Mouse (Mus musculus): ENCODE measurements around the gene Mrpl43.
A peak's percentile ranks its signal among the peaks of the same experiment; 100 is the strongest.

Gene Mrpl43

DNA sequence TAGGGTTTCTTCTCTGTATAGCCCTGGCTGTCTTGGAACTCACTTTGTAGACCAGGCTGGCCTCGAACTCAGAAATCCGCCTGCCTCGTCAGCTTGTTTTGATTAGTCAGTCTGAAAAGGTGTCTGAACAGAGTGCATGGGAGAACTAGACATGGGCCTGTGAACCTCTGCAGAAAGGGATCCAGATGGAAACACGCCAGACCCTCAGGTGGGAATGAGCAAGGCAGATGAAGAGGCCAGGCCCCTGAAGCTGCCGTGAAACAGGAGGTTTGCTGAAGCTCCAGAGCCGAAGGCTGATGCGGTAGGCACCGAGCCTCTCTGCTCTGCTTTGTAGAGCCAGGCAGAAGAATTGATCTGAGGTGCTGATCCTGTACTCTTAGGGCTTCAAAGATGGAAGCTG is 6.0 kb upstream of the Mrpl43 start:
- DNase-seq (ENCODE audit: inconsistent age in 2 of 2, low spot score in 1 of 2): no peak

- peak; percentile 79 to 83 for DNase-seq (ENCODE audit: inconsistent age in 2 of 2, low spot score in 1 of 2)
These were observed 4.4 kb upstream of the Mrpl43 start for GRCm38 (mm10) chr19:45010646-45011045.

DNA sequence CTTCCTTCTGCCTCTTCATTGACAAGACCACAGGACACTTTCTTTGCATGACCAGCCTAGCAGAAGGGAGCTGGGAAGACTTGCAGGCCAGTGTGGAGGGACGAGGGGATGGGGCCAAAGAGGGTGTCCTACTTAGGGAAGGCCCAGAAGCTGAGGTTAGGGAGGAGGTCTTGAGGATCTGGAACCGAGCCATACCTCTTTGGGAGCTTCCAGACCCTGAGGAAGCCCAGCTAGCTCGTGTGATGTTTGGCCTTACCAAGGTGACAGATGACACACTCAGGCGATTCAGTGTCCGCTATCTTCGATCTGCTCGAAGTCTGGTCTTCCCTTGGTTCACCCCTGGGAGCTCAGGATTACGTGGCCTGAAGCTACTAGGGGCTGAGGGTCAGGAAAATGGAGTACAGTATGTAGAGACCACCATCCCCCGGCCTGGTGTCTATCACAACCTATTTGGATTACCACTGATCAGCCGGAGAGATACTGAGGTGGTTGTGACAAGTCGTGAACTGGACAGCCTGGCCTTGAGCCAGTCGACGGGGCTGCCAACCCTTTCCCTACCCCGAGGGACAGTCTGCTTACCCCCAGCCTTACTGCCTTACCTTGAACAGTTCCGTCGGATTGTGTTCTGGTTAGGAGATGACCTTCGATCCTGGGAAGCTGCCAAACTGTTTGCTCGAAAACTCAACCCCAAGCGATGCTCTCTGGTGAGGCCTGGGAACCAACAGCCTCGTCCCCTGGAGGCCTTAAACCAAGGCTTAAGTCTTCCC is 1.4 kb upstream of the Mrpl43 start:
- peak; percentile 84 to 91 for DNase-seq (ENCODE audit: inconsistent age in 2 of 2, low spot score in 1 of 2)

DNA sequence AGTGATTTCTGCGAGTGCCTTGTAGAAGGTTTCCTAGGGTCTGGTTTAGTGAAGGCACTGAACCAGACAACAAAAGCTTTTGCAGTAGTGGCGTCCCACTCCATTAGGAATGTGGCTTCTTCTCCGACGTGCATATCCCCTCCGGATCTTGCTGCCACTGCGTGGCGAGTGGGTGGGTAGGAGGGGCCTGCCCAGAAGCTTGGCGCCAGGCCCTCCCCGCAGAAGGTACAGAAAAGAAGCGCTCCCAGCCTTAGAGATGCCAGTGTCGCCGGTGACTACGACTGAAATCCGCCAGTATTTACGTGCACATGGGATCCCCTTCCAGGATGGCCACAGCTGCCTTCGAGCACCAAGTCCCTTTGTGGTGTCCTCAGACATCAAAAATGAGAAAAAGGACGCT is 779 bp upstream of the Mrpl43 start:
- peak in 1 of 2 experiments; percentile 68 for DNase-seq (ENCODE audit: inconsistent age in 2 of 2, low spot score in 1 of 2)

- DNase-seq (ENCODE audit: inconsistent age in 2 of 2, low spot score in 1 of 2): peak; percentile 71 to 85
These were observed 798 bp downstream of the Mrpl43 start, which contains the start of gene Twnk for GRCm38 (mm10) chr19:45005444-45005843. Gene Twnk, plus strand, starts transcription at chr19:45005663.

GRCm38 (mm10) chr19:45003740-45004516 is 2.3 kb downstream of the Mrpl43 start:
- DNase-seq (ENCODE audit: inconsistent age in 2 of 2, low spot score in 1 of 2): peak in 1 of 2 experiments; percentile 28

- DNase-seq (ENCODE audit: inconsistent age in 2 of 2, low spot score in 1 of 2): peak in 1 of 2 experiments; percentile 54
These were observed 3.9 kb downstream of the Mrpl43 start for GRCm38 (mm10) chr19:45002301-45002700.

GRCm38 (mm10) chr19:44999647-45000046 is 6.6 kb downstream of the Mrpl43 start:
- peak in 1 of 2 experiments; percentile 18 for DNase-seq (ENCODE audit: inconsistent age in 2 of 2, low spot score in 1 of 2)

DNA sequence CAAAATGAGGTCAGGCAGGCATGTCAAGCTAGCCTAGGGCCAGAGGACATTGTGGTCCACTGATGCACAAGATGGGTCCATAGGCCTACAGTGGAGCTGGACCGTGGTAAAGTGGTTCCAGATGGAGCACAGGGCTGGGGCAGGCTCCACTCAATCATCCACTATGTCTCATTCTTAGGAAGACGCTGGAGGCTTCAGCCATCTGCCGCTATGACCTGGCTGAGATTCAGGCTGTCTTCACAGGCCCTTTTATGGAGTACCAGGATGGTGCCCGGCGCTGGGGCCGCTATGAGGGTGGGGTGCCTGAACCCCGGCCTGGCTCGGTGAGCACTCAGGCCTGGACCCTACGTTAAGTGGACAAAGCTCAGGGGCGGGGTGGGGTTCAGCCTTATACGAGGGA is 8.5 kb downstream of the Mrpl43 start:
- no peak for DNase-seq (ENCODE audit: inconsistent age in 2 of 2, low spot score in 1 of 2)

DNA sequence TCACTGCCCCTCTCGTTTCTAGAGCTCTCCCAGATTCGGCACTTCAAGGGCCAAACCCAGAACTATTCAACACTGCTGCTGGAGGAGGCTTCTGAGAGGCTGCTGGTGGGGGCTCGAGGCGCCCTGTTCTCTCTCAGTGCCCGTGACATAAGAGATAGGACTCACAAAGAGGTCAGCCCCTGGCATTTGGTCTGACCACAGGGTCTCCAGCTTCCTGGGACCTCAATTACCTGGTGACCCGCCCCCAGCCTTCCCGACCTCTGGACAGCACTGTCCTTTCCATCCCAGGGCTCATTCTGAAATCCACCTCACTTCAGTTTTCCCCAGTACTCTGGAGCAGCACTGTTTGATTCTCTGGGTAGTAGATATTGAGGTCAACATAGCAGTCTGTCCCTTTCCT is 13.5 kb downstream of the Mrpl43 start:
- DNase-seq (ENCODE audit: inconsistent age in 2 of 2, low spot score in 1 of 2): no peak

DNA sequence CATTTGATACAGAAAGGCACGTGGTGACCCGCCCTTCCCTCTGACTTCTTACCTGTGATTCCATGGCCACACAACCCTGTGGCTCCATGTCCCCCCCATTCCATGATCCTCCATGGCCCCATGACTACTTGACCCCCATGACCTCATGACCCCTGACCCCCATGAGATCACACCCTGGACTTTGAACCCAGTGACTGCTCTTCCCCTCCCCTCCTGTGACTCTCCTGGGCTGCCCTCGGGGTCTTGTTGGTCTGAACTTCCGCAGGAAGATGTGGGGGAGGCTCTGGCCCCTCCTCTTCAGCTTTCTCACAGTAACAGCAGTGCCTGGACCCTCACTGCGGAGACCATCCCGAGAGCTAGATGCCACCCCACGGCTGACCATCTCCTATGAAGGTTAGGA is 14.0 kb downstream of the Mrpl43 start:
- DNase-seq (ENCODE audit: inconsistent age in 2 of 2, low spot score in 1 of 2): no peak

DNA sequence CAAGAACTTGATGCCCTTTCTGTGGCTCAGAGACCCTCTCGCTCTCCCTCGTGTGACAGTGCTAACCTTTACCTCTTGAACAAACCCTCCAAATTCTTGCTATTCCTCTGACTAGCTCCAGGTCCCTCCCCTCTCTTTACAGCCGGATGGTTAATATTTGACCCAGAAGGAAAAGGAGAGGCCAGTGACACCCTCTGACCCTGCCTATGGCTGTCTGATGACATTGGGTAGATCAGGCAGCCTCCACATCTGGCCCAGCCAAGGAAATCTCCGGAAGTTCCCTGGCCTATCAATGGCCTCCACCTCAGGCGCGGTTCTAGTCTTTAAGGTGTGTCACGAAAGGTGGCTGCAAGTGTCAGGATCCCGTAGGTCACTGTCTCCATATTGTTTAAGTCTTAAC is 15.2 kb downstream of the Mrpl43 start:
- no peak for DNase-seq (ENCODE audit: inconsistent age in 2 of 2, low spot score in 1 of 2)

DNA sequence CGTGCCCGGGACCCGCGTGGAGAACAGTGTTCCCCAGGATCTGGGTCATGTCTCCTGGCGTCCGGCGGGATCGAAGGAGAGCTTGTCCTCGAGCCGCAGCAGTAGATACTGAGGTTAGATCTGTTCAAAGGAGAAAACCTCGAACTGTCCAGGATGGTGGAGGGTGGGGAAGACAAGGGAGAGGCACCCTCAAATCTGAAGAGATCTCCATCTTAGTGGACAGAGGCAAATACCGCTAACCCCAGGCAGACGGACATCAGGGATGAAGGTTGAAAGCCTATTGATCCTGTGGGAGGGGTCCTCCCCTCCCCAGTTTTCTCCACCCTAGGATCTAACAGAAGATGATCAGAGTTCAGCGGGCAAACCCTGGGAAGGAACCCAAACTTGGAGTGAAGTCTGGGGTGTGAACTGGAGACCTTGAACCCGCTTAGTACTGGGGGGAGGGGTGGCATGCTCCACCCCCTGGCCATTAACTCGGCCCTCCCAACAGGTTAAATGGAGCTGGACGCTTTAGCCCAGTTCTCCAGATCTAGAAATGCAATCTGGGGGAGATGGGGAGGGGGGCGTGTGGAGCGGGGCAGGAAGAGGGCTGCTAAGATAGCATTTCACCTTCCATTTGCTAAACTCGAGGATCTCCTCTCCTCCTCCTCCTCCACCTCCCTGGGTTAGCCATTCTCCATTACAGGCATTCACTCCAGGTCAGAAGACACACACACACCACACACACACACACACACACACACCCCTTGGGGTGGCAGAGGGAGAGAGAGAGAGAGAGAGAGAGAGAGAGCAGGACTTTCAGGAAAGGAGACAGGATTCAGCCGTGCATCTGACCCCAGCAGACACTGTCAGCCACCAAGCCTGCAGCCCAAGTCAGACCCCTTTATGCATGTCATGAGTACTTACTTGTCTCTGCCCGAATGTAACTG is 16.4 kb downstream of the Mrpl43 start:
- DNase-seq (ENCODE audit: inconsistent age in 2 of 2, low spot score in 1 of 2): peak in 1 of 2 experiments; percentile 63

DNA sequence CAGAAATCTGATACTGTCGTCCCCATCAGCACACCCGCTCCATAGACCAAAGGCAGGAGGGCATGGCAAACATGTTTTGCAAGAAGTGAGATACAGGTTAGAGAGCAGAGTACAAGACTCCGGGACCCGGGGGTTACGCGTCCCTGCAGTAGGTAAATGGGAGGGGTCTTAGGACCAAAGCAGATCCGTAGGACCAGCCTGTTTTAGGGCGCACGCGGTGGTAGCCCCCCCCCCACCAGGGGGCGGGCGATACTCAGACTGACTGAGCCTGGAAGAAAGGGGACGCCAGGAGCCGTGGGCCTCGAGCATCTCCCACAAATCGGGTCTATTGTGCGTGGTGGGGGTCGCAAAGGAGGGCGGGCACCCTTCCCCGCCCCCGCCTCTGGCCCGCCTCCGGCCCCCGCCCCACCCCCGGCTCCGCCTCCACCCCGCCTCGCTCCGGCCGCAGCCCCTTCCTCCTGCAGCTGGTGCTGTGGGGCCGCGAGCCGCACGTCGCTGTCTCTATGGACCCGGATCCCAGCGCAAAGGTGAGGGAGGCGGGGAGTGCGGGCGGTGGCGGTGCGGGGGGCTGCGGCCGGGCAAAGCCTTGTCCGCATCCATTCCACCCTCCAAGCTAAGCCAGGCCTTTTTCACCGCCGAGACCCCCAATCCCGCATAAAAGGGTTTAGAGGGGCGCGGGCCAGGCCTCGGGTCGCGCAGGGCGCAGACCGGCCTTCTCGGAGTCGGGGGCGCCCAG is 17.2 kb downstream of the Mrpl43 start, which contains the start of gene Sema4g:
TSS of gene Sema4g (plus strand) at position 271 of the 736 bp plus-strand sequence.
- peak in 1 of 2 experiments; percentile 62 for DNase-seq (ENCODE audit: inconsistent age in 2 of 2, low spot score in 1 of 2)

DNA sequence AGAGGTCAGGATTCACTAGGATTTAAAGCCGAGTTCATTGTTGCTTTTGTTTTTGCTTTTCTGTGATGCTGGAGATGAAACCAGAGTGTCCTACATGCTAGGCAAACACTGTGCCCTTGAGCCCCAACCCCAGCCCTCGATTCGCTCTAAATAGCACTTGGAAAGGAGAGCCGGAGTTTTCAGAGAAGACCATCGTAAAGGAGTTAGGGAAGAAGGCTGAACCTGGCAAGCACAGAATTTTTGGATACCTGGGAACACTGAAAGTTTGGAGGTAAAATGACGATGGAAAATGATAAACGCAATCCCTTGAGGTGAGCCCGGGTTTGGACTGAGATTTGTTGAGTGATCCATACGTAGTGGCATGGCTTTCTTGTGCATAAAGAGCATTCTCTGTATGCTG is 17.9 kb downstream of the Mrpl43 start:
- DNase-seq (ENCODE audit: inconsistent age in 2 of 2, low spot score in 1 of 2): no peak

GRCm38 (mm10) chr19:44987851-44988250 is 18.4 kb downstream of the Mrpl43 start:
- no peak for DNase-seq (ENCODE audit: inconsistent age in 2 of 2, low spot score in 1 of 2)

DNA sequence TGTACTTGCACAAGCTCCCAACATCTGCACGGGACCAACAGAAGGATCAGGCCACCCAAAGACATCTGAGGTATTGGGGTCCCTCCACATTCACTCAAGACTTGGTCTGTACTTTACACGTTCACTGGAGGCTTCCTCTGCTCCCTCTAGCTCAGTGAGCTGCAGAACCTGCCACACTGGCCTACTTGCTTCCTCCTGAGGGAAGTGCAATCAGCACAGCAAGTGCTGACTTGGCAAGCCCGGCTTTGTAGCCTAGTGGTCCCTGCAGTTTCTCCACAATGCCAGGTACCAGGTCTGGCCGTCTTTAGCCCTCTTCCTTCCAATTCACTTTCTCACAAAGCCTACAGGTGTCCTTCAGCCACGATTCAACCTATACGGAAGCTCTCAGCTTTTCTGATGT is 19.2 kb downstream of the Mrpl43 start:
- DNase-seq (ENCODE audit: inconsistent age in 2 of 2, low spot score in 1 of 2): no peak

DNA sequence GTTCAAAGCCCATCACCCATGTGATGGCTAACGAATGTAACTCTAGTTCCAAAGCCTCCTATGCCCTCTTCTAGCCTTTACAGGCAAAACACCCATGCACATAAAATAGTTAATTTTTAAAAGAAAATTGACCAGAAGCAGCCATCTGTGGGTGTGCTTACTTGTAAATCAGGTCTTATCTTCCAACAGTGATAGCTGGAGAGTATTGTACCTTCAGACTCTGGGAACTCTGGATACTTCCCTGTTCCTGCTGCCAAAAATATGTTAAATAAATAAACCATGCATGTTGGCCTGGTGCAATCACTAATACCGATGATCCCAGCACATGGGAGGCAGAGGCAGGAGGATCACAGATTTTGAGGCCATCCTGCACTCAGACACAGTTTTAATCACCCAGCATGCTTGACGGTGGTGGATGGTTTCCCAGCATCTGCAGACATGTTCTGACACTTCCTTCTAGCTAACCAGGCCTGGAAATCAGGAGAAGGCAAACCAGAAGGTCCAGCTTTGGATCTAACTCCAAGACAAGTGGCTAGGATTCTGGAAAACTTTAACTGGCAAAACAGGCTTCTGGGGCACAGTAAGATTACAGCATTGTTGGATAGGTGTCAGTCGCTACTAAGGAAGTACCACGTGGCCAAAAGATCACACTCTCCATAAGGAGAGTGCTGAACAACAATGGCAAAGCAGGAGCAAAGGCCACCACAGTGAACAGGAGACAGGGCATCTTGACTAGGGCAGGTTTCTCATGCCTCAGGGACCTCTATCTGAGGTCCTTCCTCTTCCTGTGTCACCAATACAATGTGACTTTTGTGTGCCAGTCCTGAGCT is 20.9 kb downstream of the Mrpl43 start:
- no peak for DNase-seq (ENCODE audit: inconsistent age in 2 of 2, low spot score in 1 of 2)

DNA sequence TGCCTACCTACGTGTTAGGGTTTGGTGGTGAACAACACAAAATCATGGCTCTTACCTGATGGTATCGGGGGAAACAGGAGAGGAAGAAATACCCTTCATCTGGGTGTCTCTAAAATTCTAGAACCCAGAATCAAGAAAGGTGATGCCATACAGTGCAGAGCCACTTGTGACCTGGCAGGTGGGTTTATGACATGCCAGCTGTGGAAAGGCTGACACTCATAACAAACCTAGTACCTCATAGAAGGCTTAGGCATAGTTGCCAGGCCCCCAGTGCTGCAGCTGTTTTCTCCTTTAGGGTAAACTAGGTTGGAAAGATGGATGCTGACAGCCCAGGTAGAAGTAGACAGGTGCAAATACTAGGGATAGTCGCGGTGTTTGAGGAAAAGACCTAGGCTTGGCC is 21.8 kb downstream of the Mrpl43 start:
- DNase-seq (ENCODE audit: inconsistent age in 2 of 2, low spot score in 1 of 2): no peak
